Mouse (Mus musculus): ENCODE measurements at regions not wholly inside any gene's neighbourhood (a gene's known extent, or its start where the extent isn't known, plus 50 kb on each side); places are given as distances from the start of the nearest gene placed in this dataset.

GRCm38 (mm10) chr2:178735099-178735498, 304.8 kb downstream of the Cdh26 start:
- no peak for TF ChIP-seq CTCF (IDR thresholded peaks at IDR 0.05; ENCODE audit: control insufficient read depth, insufficient read depth, insufficient replicate concordance, low read depth, low read length)
- TF ChIP-seq POLR2A (IDR thresholded peaks at IDR 0.05; ENCODE audit: control insufficient read depth, low read depth, low read length), result no peak
